Mouse (Mus musculus) ES-Bruce4 (cell line): ENCODE measurements around the gene Supt20.

Experiments used
- CTCF ChIP-seq: IDR thresholded peaks from one replicate; pipeline ENCODE4 v1.8.1; 2011; ENCODE audit warnings: low read depth, low read length
- POLR2A ChIP-seq: IDR thresholded peaks from one replicate; pipeline ENCODE4 v1.8.1; 2011; ENCODE audit warnings: low read length; ENCODE audit not compliant: insufficient read depth

GRCm38 (mm10) chr3:54717348-54717747 lies 24.7 kb downstream of the Supt20 start:
- no peak for TF ChIP-seq POLR2A
- no peak for TF ChIP-seq CTCF
